Mouse (Mus musculus): ENCODE data around the gene Ccr8. TPM values are rescaled to one million over a fixed set of nuclear protein-coding genes. Genes with fewer than 3 reads are reported as not detected.

Gene Ccr8
- total and polyA plus RNA-seq, 3 experiments = not detected

DNA sequence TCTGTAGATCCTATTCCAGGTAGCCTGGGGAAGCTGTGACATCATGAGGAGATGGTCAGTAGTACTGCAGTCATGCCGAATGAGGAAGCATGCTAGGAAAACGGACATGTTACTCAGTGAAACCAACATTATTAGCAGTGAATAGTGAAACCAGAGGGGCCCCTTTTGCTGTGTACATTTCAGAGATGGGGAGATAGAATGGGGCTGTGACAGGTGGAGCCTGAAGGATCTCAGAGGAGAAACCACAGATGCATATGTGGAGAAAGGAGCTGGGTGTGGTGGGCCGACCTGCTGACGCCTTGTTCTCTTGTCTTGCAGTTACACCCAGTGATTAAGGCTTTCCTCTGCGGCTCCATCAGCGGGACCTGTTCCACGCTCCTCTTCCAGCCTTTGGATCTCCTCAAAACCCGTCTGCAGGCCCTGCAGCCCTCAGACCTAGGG lies 24.3 kb downstream of the Ccr8 start (continued):
- no peak; the same call in 1 of the 2 replicates for TF ChIP-seq NELFE (IDR thresholded peaks at IDR 0.05; ENCODE audit: low read depth, low read length)
- peak; percentile 80 for TF ChIP-seq TBP (IDR thresholded peaks at IDR 0.05; ENCODE audit: low read depth, low read length)
- no peak for TF ChIP-seq MAFK (IDR thresholded peaks at IDR 0.05; ENCODE audit: borderline replicate concordance, low read depth, low read length)
- no peak for TF ChIP-seq MYB (IDR thresholded peaks at IDR 0.05; ENCODE audit: low read depth, low read length)
- no peak for TF ChIP-seq CHD1 (IDR thresholded peaks at IDR 0.05; ENCODE audit: low read depth, low read length)
- peak; percentile 46; the same call in 1 of the 2 replicates for TF ChIP-seq MAZ (IDR thresholded peaks at IDR 0.05; ENCODE audit: low read depth, low read length)

DNA sequence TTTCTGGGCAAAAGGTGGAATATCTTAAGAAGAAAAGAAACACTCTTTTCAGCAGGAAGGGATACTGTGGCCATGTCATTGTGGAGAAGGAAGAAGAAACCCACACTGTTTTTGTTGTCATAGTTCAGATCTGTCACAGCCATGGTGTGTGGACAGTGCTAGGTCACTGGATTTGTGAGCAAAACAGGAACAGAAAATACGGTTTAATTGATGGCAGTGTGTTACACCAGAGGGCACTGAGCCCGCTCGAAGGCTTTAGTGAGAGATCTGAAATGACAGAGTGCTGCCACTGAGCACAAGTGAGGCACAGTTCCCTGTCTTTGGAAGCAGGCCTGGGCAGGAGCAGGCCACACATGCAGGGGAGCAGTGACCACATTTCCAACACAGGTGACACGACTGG lies 26.3 kb downstream of the Ccr8 start:
- no peak overlapping the region for H3K4me3 ChIP-seq (ENCODE audit: control insufficient read depth in 1 of 2, insufficient read depth in 1 of 2, low read depth in 2 of 2, low read length in 2 of 2)
- H3K79me2 ChIP-seq (ENCODE audit: control insufficient read depth, insufficient read depth, low read length, poor library complexity) = peaks cover 29% of the 10 kb centered on the region
- no peak overlapping the region for H3K27ac ChIP-seq (ENCODE audit: control insufficient read depth, low read depth, low read length)
- H3K36me3 ChIP-seq (ENCODE audit: control insufficient read depth in 1 of 2, insufficient read depth in 2 of 2, low read length in 2 of 2) = peaks cover 15 to 31% of the 10 kb centered on the region in 2 experiments
- no peak for TF ChIP-seq ELF1 (IDR thresholded peaks at IDR 0.05; ENCODE audit: low read depth, low read length)
- TF ChIP-seq UBTF (IDR thresholded peaks at IDR 0.05; ENCODE audit: borderline replicate concordance, insufficient read depth, low read depth, low read length) = no peak
- no peak for TF ChIP-seq MYB (IDR thresholded peaks at IDR 0.05; ENCODE audit: low read depth, low read length)
- TF ChIP-seq USF1 (IDR thresholded peaks at IDR 0.05; ENCODE audit: low read depth, low read length) = no peak
- no peak for TF ChIP-seq ZMIZ1 (IDR thresholded peaks at IDR 0.05; ENCODE audit: low read depth, low read length)
- TF ChIP-seq BHLHE40 (IDR thresholded peaks at IDR 0.05; ENCODE audit: borderline replicate concordance, low read depth, low read length) = no peak
- TF ChIP-seq GABPA (IDR thresholded peaks at IDR 0.05; ENCODE audit: low read depth, low read length) = no peak
- TF ChIP-seq MAX (IDR thresholded peaks at IDR 0.05; ENCODE audit: low read length) = no peak
- TF ChIP-seq ZKSCAN1 (IDR thresholded peaks at IDR 0.05; ENCODE audit: low read depth, low read length) = no peak
- TF ChIP-seq MEF2A (IDR thresholded peaks at IDR 0.05; ENCODE audit: extremely low read depth, insufficient replicate concordance, low read depth, low read length, poor library complexity, severe bottlenecking) = no peak
- no peak for TF ChIP-seq SMC3 (IDR thresholded peaks at IDR 0.05; ENCODE audit: low read depth, low read length)
- no peak for TF ChIP-seq RAD21 (IDR thresholded peaks at IDR 0.05; ENCODE audit: low read depth, low read length)
- TF ChIP-seq TAL1 (IDR thresholded peaks at IDR 0.05; ENCODE audit: low read length) = no peak
- no peak for TF ChIP-seq CHD1 (IDR thresholded peaks at IDR 0.05; ENCODE audit: low read depth, low read length)
- TF ChIP-seq MAFK (IDR thresholded peaks at IDR 0.05; ENCODE audit: borderline replicate concordance, low read depth, low read length) = no peak
- no peak for TF ChIP-seq POLR2A (IDR thresholded peaks at IDR 0.05; ENCODE audit: control insufficient read depth in 1 of 2, insufficient read depth in 1 of 2, low read depth in 1 of 2, low read length in 2 of 2, poor library complexity in 1 of 2)
- TF ChIP-seq MAZ (IDR thresholded peaks at IDR 0.05; ENCODE audit: low read depth, low read length) = no peak
- TF ChIP-seq MYC (IDR thresholded peaks at IDR 0.05; ENCODE audit: low read depth, low read length) = no peak
- DNase-seq (ENCODE audit: low read depth, low spot score) = no peak
- no peaks in the 10 kb centered on the region for H3K9me3 ChIP-seq (replicated peaks; ENCODE audit: insufficient read depth, low read length)
- H3K27me3 ChIP-seq (ENCODE audit: control insufficient read depth in 1 of 2, insufficient read depth in 2 of 2, low read length in 2 of 2) = no peaks in the 10 kb centered on the region
- H3K4me1 ChIP-seq (ENCODE audit: control insufficient read depth in 1 of 2, insufficient read depth in 2 of 2, low read length in 2 of 2) = peaks cover 12 to 31% of the 10 kb centered on the region in 2 experiments
- no peak overlapping the region for H3K9ac ChIP-seq (ENCODE audit: control insufficient read depth, low read depth, low read length, poor library complexity, severe bottlenecking)

All from MEL (cell line).